Mouse (Mus musculus) lung, embryonic 16.5 days (tissue): ENCODE measurements at regions not wholly inside any gene's neighbourhood (a gene's known extent, or its start where the extent isn't known, plus 50 kb on each side); places are given as distances from the start of the nearest gene placed in this dataset.

Source experiments
- ATAC-seq: fragments of 200-750 bp; cut with Nextera tagmentation; 2 replicates; pipeline ENCODE4 v1.8.0; 2017; ENCODE audit warnings: low read depth, mild to moderate bottlenecking, moderate library complexity
- H3K27ac ChIP-seq: fragments of 300-500 bp; sonication (generic); 2 replicates; pipeline ENCODE4 v1.5.1; 2014; ENCODE audit warnings: mild to moderate bottlenecking, control low read depth, low read length
- H3K27me3 ChIP-seq: fragments of 300-500 bp; sonication (generic); 2 replicates; pipeline ENCODE4 v1.6.1; 2014; ENCODE audit warnings: low read depth, low read length, mixed read lengths; ENCODE audit not compliant: control insufficient read depth, insufficient read depth
- H3K36me3 ChIP-seq: fragments of 300-500 bp; sonication (generic); 2 replicates; pipeline ENCODE4 v1.6.1; 2014; ENCODE audit warnings: low read length; ENCODE audit not compliant: control insufficient read depth, insufficient read depth
- H3K4me1 ChIP-seq: fragments of 300-500 bp; sonication (generic); replicated peaks from 2 replicates; pipeline ENCODE4 v1.6.1; 2014; ENCODE audit warnings: low read length, mixed read lengths; ENCODE audit not compliant: control insufficient read depth, insufficient read depth
- H3K4me2 ChIP-seq: fragments of 300-500 bp; sonication (generic); 2 replicates; pipeline ENCODE4 v1.6.1; 2014; ENCODE audit warnings: low read depth, low read length, control low read depth
- H3K4me3 ChIP-seq: fragments of 300-500 bp; sonication (generic); 2 replicates; pipeline ENCODE4 v1.5.1; 2014; ENCODE audit warnings: mild to moderate bottlenecking, low read length, control low read depth
- H3K9ac ChIP-seq: fragments of 300-500 bp; sonication (generic); 2 replicates; pipeline ENCODE4 v1.6.1; 2014; ENCODE audit warnings: low read length, control low read depth
- H3K9me3 ChIP-seq: fragments of 300-500 bp; sonication (generic); 2 replicates; pipeline ENCODE4 v1.6.1; 2016; ENCODE audit warnings: low read length; ENCODE audit not compliant: control insufficient read depth
- WGBS: fragments of 180-500 bp; shearing (Covaris S2); extraction: QIAGEN DNeasy Blood & Tissue Kit; methylation state at CpG from one replicate; pipeline ENCODE4 v1.1.7; 2014; 5-methylcytosine and 5-hydroxymethylcytosine counted together

DNA sequence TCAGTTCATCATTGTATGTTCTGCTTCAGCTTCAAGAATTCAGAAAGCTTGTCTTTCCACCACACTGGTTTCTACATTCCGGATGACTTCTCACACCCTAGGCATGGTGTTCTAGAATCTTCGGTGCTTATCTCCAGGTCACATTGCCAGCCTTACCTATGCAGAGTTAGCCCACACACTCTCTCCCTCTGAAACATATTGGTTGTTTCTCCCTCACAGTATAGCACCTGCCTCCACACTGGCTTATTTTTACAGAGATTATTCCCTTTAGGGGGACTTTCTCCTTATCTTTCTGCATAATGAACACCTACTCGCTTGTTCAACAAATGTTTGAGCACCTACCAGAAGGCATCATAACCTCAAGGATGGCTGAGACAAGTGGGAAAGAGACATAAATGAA, 368.0 kb upstream of the Cdh5 start:
- Histone ChIP-seq H3K4me2 (no peak overlapping the region), H3K27ac (no peak overlapping the region), H3K36me3 (no peaks in the 10 kb centered on the region), H3K9me3 (no peaks in the 10 kb centered on the region), H3K27me3 (no peaks in the 10 kb centered on the region), H3K4me3 (no peak overlapping the region), H3K4me1 (0 out of 2 replicates have a peak, but pooled peaks cover under 1% of the 10 kb centered on the region), H3K9ac (no peak overlapping the region)
- ATAC-seq, result no peak
- 84% methylated on average over 3 of the region's 3 CpGs for WGBS

DNA sequence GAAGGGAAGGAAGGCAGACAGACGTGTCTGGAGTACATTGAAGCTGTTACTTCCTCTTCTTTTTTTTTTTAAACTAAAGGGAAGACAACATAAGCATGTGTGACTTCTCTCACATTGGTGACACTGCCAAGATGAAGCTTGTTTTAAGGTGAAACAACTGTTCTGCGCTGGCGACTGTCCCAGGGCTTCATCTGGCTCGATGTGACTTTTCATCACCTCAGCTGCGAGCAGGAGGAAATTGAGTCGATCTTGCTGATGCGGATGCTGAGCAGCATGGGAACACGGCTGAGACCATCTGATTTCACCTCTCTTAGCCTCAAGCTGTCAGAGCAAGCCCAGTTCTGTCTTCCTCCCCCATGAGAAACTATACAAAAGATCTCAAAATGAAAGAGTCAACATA, 363.1 kb upstream of the Cdh5 start:
- H3K9me3 ChIP-seq, result no peaks in the 10 kb centered on the region
- H3K27ac ChIP-seq, result no peak overlapping the region
- H3K4me1 ChIP-seq, result 0 out of 2 replicates have a peak, but pooled peaks cover 2% of the 10 kb centered on the region
- no peak overlapping the region for H3K9ac ChIP-seq
- no peak overlapping the region for H3K4me2 ChIP-seq
- H3K4me3 ChIP-seq, result no peak overlapping the region
- WGBS, result 38% methylated on average over 8 of the region's 8 CpGs
- peak; percentile 66 for ATAC-seq
- H3K36me3 ChIP-seq, result no peaks in the 10 kb centered on the region
- H3K27me3 ChIP-seq, result no peaks in the 10 kb centered on the region

DNA sequence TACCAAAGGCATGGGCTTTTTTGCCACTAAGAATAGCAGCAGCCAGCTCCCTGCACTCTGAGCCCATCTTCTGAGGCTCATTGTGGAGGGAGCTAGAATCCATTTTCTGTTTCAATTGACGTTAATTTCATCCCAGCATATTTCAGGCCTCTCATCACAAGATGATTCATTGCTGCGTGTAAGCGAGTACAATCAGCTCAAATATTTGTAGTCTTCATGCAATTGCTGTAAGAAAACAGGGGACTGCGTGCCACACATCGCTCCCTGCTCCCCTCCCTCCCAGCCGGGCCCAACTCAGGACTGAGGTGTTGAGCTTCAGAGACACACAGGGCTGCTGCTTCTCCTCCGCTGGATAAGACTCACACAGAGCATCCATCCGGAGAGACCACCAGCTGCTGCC, 360.0 kb upstream of the Cdh5 start:
- H3K27me3 ChIP-seq, result no peaks in the 10 kb centered on the region
- no peaks in the 10 kb centered on the region for H3K36me3 ChIP-seq
- H3K4me3 ChIP-seq, result no peak overlapping the region
- no peak overlapping the region for H3K4me2 ChIP-seq
- no peak overlapping the region for H3K27ac ChIP-seq
- no peak for ATAC-seq
- H3K4me1 ChIP-seq, result peaks cover 4% of the 10 kb centered on the region; the same call in 1 of the 2 replicates
- WGBS, result 42% methylated on average over 8 of the region's 8 CpGs
- H3K9ac ChIP-seq, result no peak overlapping the region
- no peaks in the 10 kb centered on the region for H3K9me3 ChIP-seq

DNA sequence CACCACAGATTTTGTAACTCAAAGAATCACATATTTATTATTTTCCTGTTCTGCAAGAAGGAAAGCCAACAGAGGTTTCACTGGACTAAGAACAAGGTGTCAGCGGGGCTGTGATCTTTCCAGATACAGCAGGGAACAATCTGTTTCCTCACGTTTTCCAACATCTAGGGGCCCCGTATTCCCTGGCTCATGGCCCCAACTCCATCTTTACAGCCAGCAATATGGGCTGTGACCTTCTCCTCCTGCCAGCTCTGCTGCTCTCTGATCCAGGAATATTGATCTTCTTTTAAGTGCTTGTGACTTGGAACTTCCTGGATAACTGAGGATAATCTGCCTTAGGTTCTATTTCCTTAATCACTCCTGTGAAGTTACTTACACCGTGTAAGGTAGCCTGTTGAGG, 352.7 kb upstream of the Cdh5 start:
- Histone ChIP-seq H3K4me1 (peaks cover 3% of the 10 kb centered on the region; the same call in 1 of the 2 replicates), H3K27ac (no peak overlapping the region), H3K9me3 (no peaks in the 10 kb centered on the region), H3K27me3 (no peaks in the 10 kb centered on the region), H3K4me3 (no peak overlapping the region), H3K36me3 (no peaks in the 10 kb centered on the region), H3K9ac (no peak overlapping the region), H3K4me2 (no peak overlapping the region)
- no peak for ATAC-seq
- WGBS, result 46% methylated on average over 4 of the region's 4 CpGs

DNA sequence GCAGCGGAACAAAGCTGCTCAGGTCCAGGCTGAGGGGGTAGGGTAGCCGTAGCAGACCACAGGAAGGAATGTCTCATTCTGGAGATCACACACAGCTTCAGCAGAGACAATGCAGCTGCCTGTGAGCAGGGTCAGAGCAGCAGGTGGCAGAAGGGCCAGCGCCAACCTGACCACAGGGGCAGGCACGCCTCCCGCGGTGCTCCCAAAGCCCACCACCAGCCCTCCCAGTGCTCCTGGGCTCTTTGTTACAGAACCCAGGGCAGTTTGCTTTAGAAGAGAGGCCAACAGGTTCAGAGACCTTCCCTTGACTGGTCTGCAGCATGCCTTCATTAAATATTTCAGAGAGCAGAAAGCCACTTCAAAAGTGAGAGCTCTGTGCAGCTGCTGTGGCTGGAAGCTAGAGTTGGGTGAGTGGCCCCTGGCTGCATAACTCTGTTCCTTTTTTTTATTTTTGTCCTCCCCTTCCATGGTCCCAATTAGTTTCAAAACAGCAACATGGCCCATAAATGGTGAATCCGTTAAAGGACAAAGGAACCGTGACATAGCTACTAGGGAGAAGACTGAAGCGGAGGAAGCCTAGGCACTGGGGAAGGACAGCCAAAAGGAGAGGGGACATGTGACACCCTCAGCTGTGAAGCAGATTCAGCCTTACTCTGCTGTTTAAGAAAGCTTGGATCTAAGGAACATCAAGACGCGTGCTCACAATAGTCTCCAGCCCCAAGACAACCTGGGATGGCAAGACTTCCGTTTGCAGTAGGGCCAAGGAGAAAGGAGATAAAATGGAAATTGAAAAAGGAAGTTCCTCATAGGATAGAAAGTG, 350.9 kb upstream of the Cdh5 start:
- 57% methylated on average over 12 of the region's 12 CpGs for WGBS
- Histone ChIP-seq H3K27ac (no peak overlapping the region), H3K4me2 (no peak overlapping the region), H3K4me3 (no peak overlapping the region), H3K4me1 (peaks cover 3% of the 10 kb centered on the region; the same call in 1 of the 2 replicates), H3K9ac (no peak overlapping the region), H3K27me3 (no peaks in the 10 kb centered on the region), H3K9me3 (no peaks in the 10 kb centered on the region), H3K36me3 (no peaks in the 10 kb centered on the region)
- ATAC-seq, result 0 out of 2 replicates have a peak, but pooled peaks have one; percentile 49

DNA sequence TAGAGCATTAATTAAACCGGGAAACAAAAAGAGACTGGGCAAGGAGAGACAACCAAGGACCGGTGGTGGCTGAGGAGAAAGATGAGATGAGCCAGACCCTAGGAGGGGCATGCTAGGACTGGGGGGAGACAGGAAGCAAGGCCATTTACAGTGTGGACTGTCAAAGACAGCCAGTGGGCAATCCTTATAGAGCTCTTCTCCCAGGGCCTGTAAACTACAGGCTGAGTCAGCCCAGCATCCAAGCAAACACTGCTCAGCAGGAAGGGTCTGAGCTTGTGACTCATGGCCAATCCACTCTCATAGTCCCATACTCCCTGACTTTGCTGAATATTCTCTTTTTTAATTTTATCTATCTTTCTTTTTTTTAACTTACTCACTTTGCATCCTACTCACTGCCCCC, 350.3 kb upstream of the Cdh5 start:
- 64% methylated on average over 2 of the region's 2 CpGs for WGBS
- Histone ChIP-seq H3K4me2 (no peak overlapping the region), H3K27me3 (no peaks in the 10 kb centered on the region), H3K9ac (no peak overlapping the region), H3K36me3 (no peaks in the 10 kb centered on the region), H3K27ac (no peak overlapping the region), H3K4me3 (no peak overlapping the region), H3K9me3 (no peaks in the 10 kb centered on the region), H3K4me1 (0 out of 2 replicates have a peak, but pooled peaks cover 3% of the 10 kb centered on the region)
- ATAC-seq, result no peak

DNA sequence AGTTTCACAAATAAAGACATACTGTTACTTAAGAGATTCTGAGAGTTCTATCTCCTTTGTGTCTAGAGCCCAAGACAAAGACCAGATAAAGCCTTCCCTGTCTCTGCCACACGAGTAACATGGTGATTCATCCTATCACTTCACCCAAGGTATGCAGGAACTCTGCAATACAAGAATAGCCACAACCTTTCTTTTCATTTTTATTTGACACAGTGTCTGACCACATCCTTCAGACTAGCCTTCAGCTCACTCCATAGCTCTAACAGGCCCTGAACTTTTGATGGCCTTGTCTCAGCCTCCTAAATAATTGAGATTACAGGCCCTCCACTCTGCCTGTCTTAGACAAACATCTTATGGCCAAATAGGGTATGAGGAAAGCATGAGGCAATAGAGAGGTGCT, 337.6 kb upstream of the Cdh5 start:
- Histone ChIP-seq H3K9ac (no peak overlapping the region), H3K27ac (no peak overlapping the region), H3K4me2 (no peak overlapping the region), H3K36me3 (no peaks in the 10 kb centered on the region), H3K4me1 (no peaks in the 10 kb centered on the region), H3K9me3 (peaks cover under 1% of the 10 kb centered on the region; the same call in 1 of the 2 replicates), H3K4me3 (no peak overlapping the region), H3K27me3 (no peaks in the 10 kb centered on the region)
- no peak for ATAC-seq
- 68% methylated on average over 1 of the region's 1 CpGs for WGBS

DNA sequence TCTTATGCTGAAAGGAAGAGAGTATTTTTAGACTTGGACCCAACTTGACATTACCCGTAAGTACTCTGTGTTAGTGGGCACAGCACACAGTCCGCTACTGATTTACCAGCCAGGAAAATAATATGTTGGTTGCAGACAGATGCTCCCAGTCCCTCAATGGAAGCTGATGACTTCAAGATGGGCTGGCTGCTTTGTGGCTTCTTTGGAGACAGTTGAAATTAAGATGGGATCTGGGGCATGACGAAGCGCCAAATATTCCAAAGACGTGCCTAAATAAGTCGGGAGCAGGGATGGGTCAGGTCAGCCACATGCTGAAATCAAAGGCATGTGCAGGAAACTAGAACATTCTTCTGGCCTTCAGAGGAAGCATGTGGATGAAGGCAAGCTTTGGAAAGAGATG, 321.8 kb upstream of the Cdh5 start:
- H3K4me1 ChIP-seq, result no peaks in the 10 kb centered on the region
- H3K36me3 ChIP-seq, result no peaks in the 10 kb centered on the region
- no peak overlapping the region for H3K27ac ChIP-seq
- H3K4me2 ChIP-seq, result no peak overlapping the region
- WGBS, result 84% methylated on average over 6 of the region's 6 CpGs
- no peak overlapping the region for H3K4me3 ChIP-seq
- no peaks in the 10 kb centered on the region for H3K9me3 ChIP-seq
- no peak for ATAC-seq
- H3K9ac ChIP-seq, result no peak overlapping the region
- H3K27me3 ChIP-seq, result no peaks in the 10 kb centered on the region

DNA sequence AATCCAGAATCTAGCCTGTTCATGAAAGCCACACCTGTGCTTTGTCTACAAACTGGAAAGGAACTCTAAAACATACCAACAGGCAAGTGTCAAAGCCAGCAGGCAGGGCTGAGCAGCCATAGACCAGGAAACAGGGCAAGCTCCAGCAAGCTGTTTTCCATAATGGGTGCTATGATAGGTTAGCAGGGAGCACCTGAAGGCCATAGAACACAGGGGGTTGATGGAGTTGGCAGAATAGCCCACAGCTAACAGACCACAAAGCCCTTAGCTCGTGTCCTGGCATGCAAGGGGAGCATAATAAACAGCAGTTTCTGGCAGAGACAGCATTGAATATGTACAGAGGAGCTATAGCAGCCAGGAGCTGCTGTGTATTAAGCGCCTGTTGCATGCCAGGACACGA, 313.1 kb upstream of the Cdh5 start:
- no peak for ATAC-seq
- 77% methylated on average over 3 of the region's 3 CpGs for whole genome bisulfite sequencing
- H3K4me3 ChIP-seq, result no peak overlapping the region

More for the DNA sequence above, 313.1 kb upstream of the Cdh5 start:
- H3K9me3 ChIP-seq, result no peaks in the 10 kb centered on the region
- H3K27ac ChIP-seq, result no peak overlapping the region
- no peaks in the 10 kb centered on the region for H3K4me1 ChIP-seq
- H3K9ac ChIP-seq, result no peak overlapping the region
- no peaks in the 10 kb centered on the region for H3K27me3 ChIP-seq
- H3K36me3 ChIP-seq, result no peaks in the 10 kb centered on the region
- H3K4me2 ChIP-seq, result no peak overlapping the region
